Mouse (Mus musculus) ES-E14 (cell line): Measurements from ENCODE around the gene Slc35d2.

Source experiments
- HCFC1 ChIP-seq: IDR thresholded peaks from 2 replicates; pipeline ENCODE4 v1.6.1; 2012; ENCODE audit warnings: low read length, inconsistent platforms, borderline replicate concordance; ENCODE audit not compliant: insufficient read depth
- ZC3H11A ChIP-seq: IDR thresholded peaks from 2 replicates; pipeline ENCODE4 v1.6.1; 2012; ENCODE audit warnings: low read depth, mild to moderate bottlenecking, inconsistent platforms, low read length, borderline replicate concordance
- ZNF384 ChIP-seq: IDR thresholded peaks from 2 replicates; pipeline ENCODE4 v1.6.1; 2012; ENCODE audit warnings: low read depth, low read length, inconsistent platforms

DNA sequence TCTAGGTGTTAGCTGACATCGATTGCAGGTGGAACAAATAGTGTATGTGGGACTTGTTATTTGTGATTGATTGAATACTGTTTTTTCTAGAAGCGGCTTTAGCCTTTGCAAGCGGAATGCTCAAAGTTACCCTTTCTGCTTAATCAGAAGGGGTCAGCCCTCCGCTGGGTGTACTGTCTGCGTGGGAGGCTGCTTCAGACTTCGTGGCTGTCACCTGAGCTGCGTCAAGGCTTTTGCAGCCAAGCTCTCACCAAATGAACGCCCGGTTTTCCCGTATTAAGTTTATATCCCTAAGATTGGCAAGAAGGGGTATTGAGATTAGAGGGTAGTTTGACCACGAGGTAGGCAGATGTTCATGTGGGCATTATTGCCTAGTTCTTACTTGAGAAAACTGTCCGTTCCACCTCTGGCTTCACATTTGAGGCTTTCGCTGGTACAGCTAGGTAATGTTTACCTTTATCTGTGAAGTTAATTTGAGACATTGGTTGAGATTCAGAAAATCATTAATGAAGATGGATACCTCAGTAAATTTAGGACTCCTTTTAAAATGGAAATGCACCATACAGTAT, 34.1 kb upstream of the Slc35d2 start:
- TF ChIP-seq ZNF384 (no peak), HCFC1 (no peak), ZC3H11A (no peak)
